Mouse (Mus musculus) spleen, postnatal 36 days (tissue): ENCODE results near the gene Olfr914.

Experiments
- DNase-seq, 2 experiments: peaks; one replicate each; pipeline ENCODE4 v3.0.0; 2022; ENCODE audit warnings: low spot score in 2 of 2, mixed read lengths in 1 of 2

The Olfr914 gene

GRCm38 (mm10) chr9:38604802-38605201, at the start of gene Olfr914:
Olfr914 (plus strand) TSS chr9:38605102.
- no peak for DNase-seq

- no peak for DNase-seq
Observed at GRCm38 (mm10) chr9:38579878-38580277, 25.0 kb upstream of the Olfr914 start, which contains the start of gene Olfr912. Olfr912 (plus strand) TSS chr9:38580178.

GRCm38 (mm10) chr9:38591056-38591455, 13.8 kb upstream of the Olfr914 start:
- DNase-seq: no peak

- DNase-seq: no peak
Observed at GRCm38 (mm10) chr9:38592459-38592858, 12.4 kb upstream of the Olfr914 start, which contains the start of gene Olfr913. Olfr913 (plus strand) TSS chr9:38592759.

- no peak for DNase-seq
Observed at GRCm38 (mm10) chr9:38632406-38632805, 27.5 kb downstream of the Olfr914 start.

GRCm38 (mm10) chr9:38659775-38660174, 54.9 kb downstream of the Olfr914 start, which contains the start of gene Olfr916:
Olfr916 (minus strand) TSS chr9:38659875.
- no peak for DNase-seq
